Mouse (Mus musculus): ENCODE measurements around the gene Ntn5.
A peak's percentile ranks its signal among the peaks of the same experiment; 100 is the strongest.

The Ntn5 gene

GRCm38 (mm10) chr7:45711316-45712021 is 27.6 kb downstream of the Ntn5 start:
- DNase-seq (ENCODE audit: low read depth in 1 of 2, low spot score in 2 of 2), result no peak

- no peak for DNase-seq (ENCODE audit: low read depth in 1 of 2, low spot score in 2 of 2)
Measured at GRCm38 (mm10) chr7:45712022-45712757, 28.4 kb downstream of the Ntn5 start.

- no peak for DNase-seq (ENCODE audit: low read depth in 1 of 2, low spot score in 2 of 2)
Measured at GRCm38 (mm10) chr7:45713396-45713795, 29.6 kb downstream of the Ntn5 start.

GRCm38 (mm10) chr7:45713881-45714520 is 30.2 kb downstream of the Ntn5 start:
- DNase-seq (ENCODE audit: low read depth in 1 of 2, low spot score in 2 of 2), result no peak

GRCm38 (mm10) chr7:45714630-45715089 is 30.8 kb downstream of the Ntn5 start:
- DNase-seq (ENCODE audit: low read depth in 1 of 2, low spot score in 2 of 2), result no peak

GRCm38 (mm10) chr7:45715090-45715708 is 31.4 kb downstream of the Ntn5 start, which contains the start of gene Rpl18:
Gene Rpl18 (plus strand): TSS chr7:45715457.
- peak; percentile 91 to 94 for DNase-seq (ENCODE audit: low read depth in 1 of 2, low spot score in 2 of 2)

GRCm38 (mm10) chr7:45715741-45716459 is 32.1 kb downstream of the Ntn5 start:
- DNase-seq (ENCODE audit: low read depth in 1 of 2, low spot score in 2 of 2), result peak; percentile 75 to 86

GRCm38 (mm10) chr7:45716460-45716857 is 32.6 kb downstream of the Ntn5 start:
- no peak for DNase-seq (ENCODE audit: low read depth in 1 of 2, low spot score in 2 of 2)

GRCm38 (mm10) chr7:45716952-45717917 is 33.4 kb downstream of the Ntn5 start:
- no peak for DNase-seq (ENCODE audit: low read depth in 1 of 2, low spot score in 2 of 2)

GRCm38 (mm10) chr7:45717918-45718297 is 34.1 kb downstream of the Ntn5 start, which contains the start of gene Sphk2:
Gene Sphk2 (minus strand): TSS chr7:45718002.
- peak; percentile 94 to 99 for DNase-seq (ENCODE audit: low read depth in 1 of 2, low spot score in 2 of 2)

- DNase-seq (ENCODE audit: low read depth in 1 of 2, low spot score in 2 of 2), result no peak
Measured at GRCm38 (mm10) chr7:45718331-45718730, 34.5 kb downstream of the Ntn5 start.

- DNase-seq (ENCODE audit: low read depth in 1 of 2, low spot score in 2 of 2), result no peak
Measured at GRCm38 (mm10) chr7:45719180-45719579, 35.4 kb downstream of the Ntn5 start.

GRCm38 (mm10) chr7:45719738-45720412 is 36.1 kb downstream of the Ntn5 start:
- no peak for DNase-seq (ENCODE audit: low read depth in 1 of 2, low spot score in 2 of 2)

GRCm38 (mm10) chr7:45720413-45721233 is 36.8 kb downstream of the Ntn5 start, which contains the start of gene Fam83e:
Gene Fam83e (plus strand): TSS chr7:45721212.
- DNase-seq (ENCODE audit: low read depth in 1 of 2, low spot score in 2 of 2), result no peak

- no peak for DNase-seq (ENCODE audit: low read depth in 1 of 2, low spot score in 2 of 2)
Measured at GRCm38 (mm10) chr7:45721234-45721571, 37.4 kb downstream of the Ntn5 start.

GRCm38 (mm10) chr7:45721642-45722347 is 38.0 kb downstream of the Ntn5 start:
- no peak for DNase-seq (ENCODE audit: low read depth in 1 of 2, low spot score in 2 of 2)

- DNase-seq (ENCODE audit: low read depth in 1 of 2, low spot score in 2 of 2), result no peak
Measured at GRCm38 (mm10) chr7:45722348-45722713, 38.5 kb downstream of the Ntn5 start.

- DNase-seq (ENCODE audit: low read depth in 1 of 2, low spot score in 2 of 2), result no peak
Measured at GRCm38 (mm10) chr7:45723301-45723700, 39.5 kb downstream of the Ntn5 start.
